Mouse (Mus musculus): ENCODE data around the gene Btbd11. TPM values are rescaled to one million over a fixed set of nuclear protein-coding genes. Genes with fewer than 3 reads are reported as not detected.

Gene Btbd11
- total and polyA plus RNA-seq, 3 experiments: 10.1 to 18.5 (median 15.4) TPM

- no peak overlapping the region for H3K4me2 ChIP-seq (ENCODE audit: insufficient read depth, low read depth, poor library complexity, severe bottlenecking)
- DNase-seq (ENCODE audit: extremely low read depth): no peak
- dilution Hi-C loops (cut with MboI; ENCODE audit: extremely low pct_ligation_motif_present, extremely low pct_unique_long_range_greater_than_20kb, low sequenced_read_pairs) (no loop called here), in situ Hi-C loops (cut with MboI; ENCODE audit: low pct_ligation_motif_present, low pct_unique_long_range_greater_than_20kb, low sequenced_read_pairs) (loop anchor here (5.0 kb wide), 1 partner anchor 48 kb away; no protein-coding TSS in a partner anchor)
- no peak overlapping the region for H3K9ac ChIP-seq (ENCODE audit: insufficient read depth, low read depth)
- H3K27me3 ChIP-seq (replicated peaks): no peaks in the 10 kb centered on the region
- peaks cover 0 to 51% of the 10 kb centered on the region in 2 experiments for H3K36me3 ChIP-seq (replicated peaks in 1 of 2; ENCODE audit: control insufficient read depth in 1 of 2, insufficient read depth in 1 of 2, low read length in 1 of 2)
- no peaks in the 10 kb centered on the region; the same call in 1 of the 2 replicates for H3K79me2 ChIP-seq (replicated peaks; ENCODE audit: control insufficient read depth, extremely low read depth, insufficient read depth, poor library complexity, severe bottlenecking)
- no peaks in the 10 kb centered on the region for H3K9me3 ChIP-seq (replicated peaks; ENCODE audit: low read length)
- peaks cover 5 to 51% of the 10 kb centered on the region in 2 experiments; a peak in 3 of 4 replicates for H3K4me1 ChIP-seq (ENCODE audit: control insufficient read depth in 1 of 2, insufficient read depth in 2 of 2)
- no peak overlapping the region for H3K27ac ChIP-seq (ENCODE audit: insufficient read depth, low read depth)
- TF ChIP-seq IRF4 (IDR thresholded peaks at IDR 0.05; ENCODE audit: low read depth, low read length): no peak
- H3K4me3 ChIP-seq (replicated peaks in 1 of 3; ENCODE audit: low read depth in 2 of 3, low read length in 2 of 3, poor library complexity in 1 of 3): no peak overlapping the region
Measured at GRCm38 (mm10) chr10:85394558-85394957, 7.9 kb downstream of the Btbd11 start.

DNA sequence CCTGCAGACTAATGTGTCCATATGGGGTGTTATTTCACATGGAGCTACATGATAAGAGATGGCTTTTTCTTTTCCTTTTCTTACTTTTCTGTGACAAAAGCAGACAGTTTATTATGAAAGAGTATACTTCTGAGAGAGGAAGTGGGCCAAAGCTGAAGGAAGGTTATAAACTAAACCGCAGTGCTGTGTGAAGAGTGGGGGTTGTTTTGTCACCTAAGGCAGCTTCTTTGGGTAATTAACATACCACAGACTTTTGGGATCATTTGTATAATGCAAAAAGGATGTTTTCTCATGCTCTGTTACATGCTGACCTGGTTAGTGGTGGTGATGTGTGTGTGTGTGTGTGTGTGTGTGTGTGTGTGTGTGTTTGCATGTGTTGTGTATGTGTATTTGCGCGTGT lies 24.5 kb downstream of the Btbd11 start:
- Histone ChIP-seq H3K4me3 (replicated peaks in 1 of 3; ENCODE audit: low read depth in 2 of 3, low read length in 2 of 3, poor library complexity in 1 of 3) (peak overlapping the region in 1 of 3 experiments; percentile 62), H3K79me2 (replicated peaks; ENCODE audit: control insufficient read depth, extremely low read depth, insufficient read depth, poor library complexity, severe bottlenecking) (no peaks in the 10 kb centered on the region; the same call in 1 of the 2 replicates), H3K9ac (ENCODE audit: insufficient read depth, low read depth) (no peak overlapping the region), H3K4me1 (ENCODE audit: control insufficient read depth in 1 of 2, insufficient read depth in 2 of 2) (peaks cover 14 to 57% of the 10 kb centered on the region in 2 experiments), H3K27ac (ENCODE audit: insufficient read depth, low read depth) (no peak overlapping the region), H3K9me3 (replicated peaks; ENCODE audit: low read length) (no peaks in the 10 kb centered on the region), H3K36me3 (replicated peaks in 1 of 2; ENCODE audit: control insufficient read depth in 1 of 2, insufficient read depth in 1 of 2, low read length in 1 of 2) (peaks cover 0 to 44% of the 10 kb centered on the region in 2 experiments), H3K27me3 (replicated peaks) (no peaks in the 10 kb centered on the region), H3K4me2 (ENCODE audit: insufficient read depth, low read depth, poor library complexity, severe bottlenecking) (peak overlapping the region; percentile 15; the same call in 1 of the 2 replicates)
- in situ Hi-C loops (cut with MboI; ENCODE audit: low pct_ligation_motif_present, low pct_unique_long_range_greater_than_20kb, low sequenced_read_pairs): no loop called here
- TF ChIP-seq TBP (conservative IDR thresholded peaks at IDR 0.05; ENCODE audit: low read depth, low read length): no peak
- peak; percentile 63; the same call in 1 of the 2 replicates for TF ChIP-seq IRF4 (IDR thresholded peaks at IDR 0.05; ENCODE audit: low read depth, low read length)
- TF ChIP-seq BHLHE40 (IDR thresholded peaks at IDR 0.05; ENCODE audit: low read depth, low read length): peak; percentile 59
- 0 out of 2 replicates have a peak, but pooled peaks have one; percentile 19 for TF ChIP-seq TCF12 (IDR thresholded peaks at IDR 0.05; ENCODE audit: low read depth, low read length)
- peak; percentile 70 for TF ChIP-seq ETS1 (conservative IDR thresholded peaks at IDR 0.05; ENCODE audit: low read depth, low read length)
- peak; percentile 69 for TF ChIP-seq EP300 (IDR thresholded peaks at IDR 0.05; ENCODE audit: low read length)
- dilution Hi-C loops (cut with MboI; ENCODE audit: extremely low pct_ligation_motif_present, extremely low pct_unique_long_range_greater_than_20kb, low sequenced_read_pairs): no loop called here
- peak; percentile 65 for DNase-seq (ENCODE audit: extremely low read depth)

DNA sequence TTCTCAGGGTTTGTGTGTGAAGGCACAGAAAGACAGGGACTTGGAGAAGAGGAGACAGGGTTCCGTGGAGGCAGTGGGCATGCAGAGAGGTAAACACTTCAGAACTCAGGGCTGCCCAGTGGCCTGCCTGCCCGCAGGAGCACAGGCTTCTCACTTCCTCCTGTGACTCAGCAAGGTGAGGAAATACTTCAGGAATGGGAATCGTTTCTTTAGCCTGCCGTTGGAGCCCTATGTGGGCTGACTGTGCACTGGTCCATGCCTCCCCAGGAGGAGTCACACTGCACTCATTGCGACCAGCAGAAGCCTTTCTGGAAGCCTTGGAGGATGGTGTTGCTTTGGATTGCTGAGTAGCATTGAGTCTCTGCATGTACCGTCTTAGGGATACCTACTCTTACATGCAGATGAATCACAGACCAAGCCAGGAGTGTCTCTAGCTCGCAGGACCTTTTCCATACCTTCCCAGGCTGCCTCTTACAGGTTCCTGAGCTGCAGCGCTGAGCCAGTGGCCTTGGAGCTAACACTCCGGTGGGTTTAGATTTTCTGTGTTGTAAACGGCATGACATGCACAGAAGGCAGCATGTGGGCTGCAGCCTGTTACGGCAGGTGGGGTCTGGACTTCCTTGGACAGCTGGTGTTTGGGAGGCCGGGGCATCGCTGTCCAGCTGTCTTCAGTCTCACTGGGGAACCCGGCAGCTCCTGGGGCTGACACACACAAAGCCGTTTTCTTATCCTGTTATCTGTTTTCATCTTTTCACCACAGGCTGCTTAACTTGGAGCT lies 34.4 kb downstream of the Btbd11 start:
- Histone ChIP-seq H3K9me3 (replicated peaks; ENCODE audit: low read length) (no peaks in the 10 kb centered on the region), H3K4me2 (ENCODE audit: insufficient read depth, low read depth, poor library complexity, severe bottlenecking) (no peak overlapping the region), H3K9ac (ENCODE audit: insufficient read depth, low read depth) (no peak overlapping the region), H3K27me3 (replicated peaks) (no peaks in the 10 kb centered on the region), H3K36me3 (replicated peaks in 1 of 2; ENCODE audit: control insufficient read depth in 1 of 2, insufficient read depth in 1 of 2, low read length in 1 of 2) (peaks cover 0 to 35% of the 10 kb centered on the region in 2 experiments), H3K4me1 (ENCODE audit: control insufficient read depth in 1 of 2, insufficient read depth in 2 of 2) (peaks cover 2 to 8% of the 10 kb centered on the region in 2 experiments; a peak in 3 of 4 replicates), H3K27ac (ENCODE audit: insufficient read depth, low read depth) (no peak overlapping the region), H3K4me3 (replicated peaks in 1 of 3; ENCODE audit: low read depth in 2 of 3, low read length in 2 of 3, poor library complexity in 1 of 3) (no peak overlapping the region), H3K79me2 (replicated peaks; ENCODE audit: control insufficient read depth, extremely low read depth, insufficient read depth, poor library complexity, severe bottlenecking) (no peaks in the 10 kb centered on the region)
- in situ Hi-C loops (cut with MboI; ENCODE audit: low pct_ligation_motif_present, low pct_unique_long_range_greater_than_20kb, low sequenced_read_pairs) (no loop called here), dilution Hi-C loops (cut with MboI; ENCODE audit: extremely low pct_ligation_motif_present, extremely low pct_unique_long_range_greater_than_20kb, low sequenced_read_pairs) (no loop called here)
- DNase-seq (ENCODE audit: extremely low read depth): no peak
- TF ChIP-seq JUND (conservative IDR thresholded peaks at IDR 0.05; ENCODE audit: low read depth, low read length): no peak
- TF ChIP-seq MAX (IDR thresholded peaks at IDR 0.05; ENCODE audit: low read length): no peak
- TF ChIP-seq USF1 (IDR thresholded peaks at IDR 0.05; ENCODE audit: low read depth, low read length): no peak
- no peak for TF ChIP-seq POLR2A (IDR thresholded peaks at IDR 0.05; ENCODE audit: low read depth, low read length)
- TF ChIP-seq TCF12 (IDR thresholded peaks at IDR 0.05; ENCODE audit: low read depth, low read length): no peak
- no peak for TF ChIP-seq SMC3 (IDR thresholded peaks at IDR 0.05; ENCODE audit: low read depth, low read length)
- no peak for TF ChIP-seq ETS1 (conservative IDR thresholded peaks at IDR 0.05; ENCODE audit: low read depth, low read length)
- TF ChIP-seq MEF2A (IDR thresholded peaks at IDR 0.05; ENCODE audit: borderline replicate concordance, low read depth, low read length): no peak
- no peak for TF ChIP-seq HCFC1 (IDR thresholded peaks at IDR 0.05; ENCODE audit: low read depth, low read length)
- no peak for TF ChIP-seq MAFK (IDR thresholded peaks at IDR 0.05; ENCODE audit: insufficient replicate concordance, low read length)
- TF ChIP-seq JUN (IDR thresholded peaks at IDR 0.05; ENCODE audit: insufficient read depth, low read depth, low read length): no peak
- TF ChIP-seq NELFE (IDR thresholded peaks at IDR 0.05; ENCODE audit: low read depth, low read length): no peak
- no peak for TF ChIP-seq E2F4 (IDR thresholded peaks at IDR 0.05; ENCODE audit: insufficient replicate concordance, low read depth, low read length)
- no peak for TF ChIP-seq BHLHE40 (IDR thresholded peaks at IDR 0.05; ENCODE audit: low read depth, low read length)

Data from CH12.LX (cell line).